In genomic region chr9:107549297-107550074, GRCm38 (mm10) we compare ENCODE assay signal across 20 mouse cellular contexts. TPM values are rescaled to one million over a fixed set of nuclear protein-coding genes. Genes with fewer than 3 reads are reported as not detected.
A peak's percentile ranks its signal among the peaks of the same experiment; 100 is the strongest.
DNase-seq lines count a peak whose midpoint lies in the region; ATAC-seq lines count a peak whose summit lies in the region.
"Had no signal": no experiment of that assay in that cellular context is flagged by ENCODE, and none has a peak within 500 bp of the region (broad histone marks: within the 10 kb centered on the region; RNA-seq: fewer than 3 reads in every experiment).

No protein-coding gene starts in this region.

- WGBS in forebrain, embryonic 10.5 days = 89% methylated on average over 20 of the region's 20 CpGs
- 88% methylated on average over 20 of the region's 20 CpGs for WGBS in forebrain, embryonic 11.5 days
- 82% methylated on average over 20 of the region's 20 CpGs for WGBS in limb, embryonic 12.5 days
- 85% methylated on average over 20 of the region's 20 CpGs for WGBS in limb, embryonic 10.5 days
- WGBS in midbrain, embryonic 10.5 days = 89% methylated on average over 20 of the region's 20 CpGs
- 89% methylated on average over 20 of the region's 20 CpGs for WGBS in midbrain, embryonic 15.5 days
- 82% methylated on average over 20 of the region's 20 CpGs for WGBS in embryonic facial prominence, embryonic 10.5 days

- DNase-seq in forebrain, embryonic 10.5 days (ENCODE audit: extremely low spot score, low spot score) = no peak
- DNase-seq in forebrain, embryonic 11.5 days (ENCODE audit: low spot score) = no peak
- no peak for DNase-seq in limb, embryonic 10.5 days (ENCODE audit: low spot score)
- DNase-seq in midbrain, embryonic 10.5 days (ENCODE audit: low spot score) = no peak
- DNase-seq in embryonic facial prominence, embryonic 10.5 days (ENCODE audit: low spot score) = no peak
- no peak for DNase-seq in cerebellum, adult 11 months
- DNase-seq: adrenal gland, adult 2 months; adrenal gland, postnatal 14 days; cerebellum, adult 11-12 months; cerebellum, adult 2 months; cerebellum, postnatal 10 days; cerebellum, postnatal 25 days had no signal

- no peak overlapping the region for H3K9ac ChIP-seq in forebrain, embryonic 11.5 days (ENCODE audit: low read length)
- no peak overlapping the region for H3K9ac ChIP-seq in limb, embryonic 12.5 days (replicated peaks)
- no peak overlapping the region for H3K9ac ChIP-seq in midbrain, embryonic 15.5 days
- H3K9ac ChIP-seq: embryonic facial prominence, embryonic 15.5 days; forebrain, embryonic 12.5 days had no signal

- H3K4me3 ChIP-seq in forebrain, embryonic 10.5 days = no peak overlapping the region
- H3K4me3 ChIP-seq in forebrain, embryonic 11.5 days (ENCODE audit: low read depth, low read length) = no peak overlapping the region
- no peak overlapping the region for H3K4me3 ChIP-seq in limb, embryonic 12.5 days (replicated peaks)
- no peak overlapping the region for H3K4me3 ChIP-seq in limb, embryonic 10.5 days
- 0 out of 2 replicates have a peak overlapping the region, but pooled peaks have one; percentile 58 for H3K4me3 ChIP-seq in midbrain, embryonic 10.5 days
- H3K4me3 ChIP-seq in midbrain, embryonic 15.5 days = no peak overlapping the region
- H3K4me3 ChIP-seq in embryonic facial prominence, embryonic 10.5 days = 0 out of 2 replicates have a peak overlapping the region, but pooled peaks have one; percentile 85
- H3K4me3 ChIP-seq: erythroblast, embryonic 14.5 days; forebrain, embryonic 12.5 days had no signal

- peaks cover 61% of the 10 kb centered on the region for H3K27me3 ChIP-seq in forebrain, embryonic 10.5 days (ENCODE audit: poor library complexity, severe bottlenecking)
- peaks cover 14% of the 10 kb centered on the region for H3K27me3 ChIP-seq in forebrain, embryonic 11.5 days (ENCODE audit: control insufficient read depth, insufficient read depth, low read length)
- peaks cover 13% of the 10 kb centered on the region; the same call in 1 of the 2 replicates for H3K27me3 ChIP-seq in limb, embryonic 12.5 days
- peaks cover 32% of the 10 kb centered on the region for H3K27me3 ChIP-seq in limb, embryonic 10.5 days (ENCODE audit: low read depth, poor library complexity, severe bottlenecking)
- H3K27me3 ChIP-seq in midbrain, embryonic 10.5 days (ENCODE audit: low read depth, poor library complexity, severe bottlenecking) = peaks cover 63% of the 10 kb centered on the region
- H3K27me3 ChIP-seq in midbrain, embryonic 15.5 days (replicated peaks) = peaks cover 46% of the 10 kb centered on the region
- H3K27me3 ChIP-seq in embryonic facial prominence, embryonic 10.5 days (replicated peaks; ENCODE audit: low read depth, poor library complexity, severe bottlenecking) = peaks cover 62% of the 10 kb centered on the region
- H3K27me3 ChIP-seq: embryonic facial prominence, embryonic 15.5 days had no signal

- no peaks in the 10 kb centered on the region for H3K9me3 ChIP-seq in forebrain, embryonic 10.5 days
- H3K9me3 ChIP-seq in forebrain, embryonic 11.5 days (ENCODE audit: control insufficient read depth, low read length) = no peaks in the 10 kb centered on the region
- H3K9me3 ChIP-seq in limb, embryonic 12.5 days = no peaks in the 10 kb centered on the region
- no peaks in the 10 kb centered on the region for H3K9me3 ChIP-seq in limb, embryonic 10.5 days (replicated peaks)
- no peaks in the 10 kb centered on the region for H3K9me3 ChIP-seq in midbrain, embryonic 10.5 days (replicated peaks)
- no peaks in the 10 kb centered on the region for H3K9me3 ChIP-seq in midbrain, embryonic 15.5 days
- H3K9me3 ChIP-seq in embryonic facial prominence, embryonic 10.5 days = no peaks in the 10 kb centered on the region
- H3K9me3 ChIP-seq: embryonic facial prominence, embryonic 13.5 days; embryonic facial prominence, embryonic 15.5 days; forebrain, embryonic 12.5 days had no signal

- no peak for ATAC-seq in forebrain, embryonic 11.5 days (replicated peaks; ENCODE audit: low FRiP score)
- ATAC-seq in limb, embryonic 12.5 days (ENCODE audit: insufficient number of reproducible peaks, insufficient read depth, low FRiP score, low TSS enrichment, low read depth) = no peak
- no peak for ATAC-seq in midbrain, embryonic 15.5 days (replicated peaks)
- ATAC-seq: forebrain, embryonic 14.5 days; forebrain, embryonic 16.5 days had no signal

- H3K4me2 ChIP-seq in forebrain, embryonic 11.5 days (ENCODE audit: low read depth, low read length, severe bottlenecking) = no peak overlapping the region
- 0 out of 2 replicates have a peak overlapping the region, but pooled peaks have one; percentile 89 for H3K4me2 ChIP-seq in limb, embryonic 12.5 days
- H3K4me2 ChIP-seq in midbrain, embryonic 15.5 days = no peak overlapping the region
- H3K4me2 ChIP-seq: embryonic facial prominence, embryonic 15.5 days; forebrain, embryonic 12.5 days had no signal

- peaks cover 10% of the 10 kb centered on the region for H3K36me3 ChIP-seq in forebrain, embryonic 10.5 days (replicated peaks)
- H3K36me3 ChIP-seq in forebrain, embryonic 11.5 days (ENCODE audit: control insufficient read depth, insufficient read depth, low read length) = no peaks in the 10 kb centered on the region
- H3K36me3 ChIP-seq in limb, embryonic 12.5 days = peaks cover 10% of the 10 kb centered on the region
- H3K36me3 ChIP-seq in limb, embryonic 10.5 days = peaks cover 10% of the 10 kb centered on the region
- peaks cover 9% of the 10 kb centered on the region for H3K36me3 ChIP-seq in midbrain, embryonic 10.5 days
- 0 out of 2 replicates have a peak, but pooled peaks cover 3% of the 10 kb centered on the region for H3K36me3 ChIP-seq in midbrain, embryonic 15.5 days (replicated peaks)
- H3K36me3 ChIP-seq in embryonic facial prominence, embryonic 10.5 days (replicated peaks) = peaks cover 9% of the 10 kb centered on the region

- H3K4me1 ChIP-seq in forebrain, embryonic 10.5 days = peaks cover 74% of the 10 kb centered on the region
- peaks cover 29% of the 10 kb centered on the region for H3K4me1 ChIP-seq in forebrain, embryonic 11.5 days (replicated peaks; ENCODE audit: control insufficient read depth, insufficient read depth, low read length)
- H3K4me1 ChIP-seq in limb, embryonic 12.5 days (replicated peaks) = peaks cover 61% of the 10 kb centered on the region
- H3K4me1 ChIP-seq in limb, embryonic 10.5 days = peaks cover 79% of the 10 kb centered on the region
- peaks cover 76% of the 10 kb centered on the region for H3K4me1 ChIP-seq in midbrain, embryonic 10.5 days
- peaks cover 52% of the 10 kb centered on the region for H3K4me1 ChIP-seq in midbrain, embryonic 15.5 days
- peaks cover 75% of the 10 kb centered on the region for H3K4me1 ChIP-seq in embryonic facial prominence, embryonic 10.5 days

- peak overlapping the region; percentile 9; the same call in 1 of the 2 replicates for H3K27ac ChIP-seq in forebrain, embryonic 10.5 days
- no peak overlapping the region for H3K27ac ChIP-seq in forebrain, embryonic 11.5 days (ENCODE audit: low read depth, low read length)
- H3K27ac ChIP-seq in limb, embryonic 12.5 days = no peak overlapping the region
- H3K27ac ChIP-seq in limb, embryonic 10.5 days = no peak overlapping the region
- H3K27ac ChIP-seq in midbrain, embryonic 10.5 days (replicated peaks) = no peak overlapping the region
- H3K27ac ChIP-seq in midbrain, embryonic 15.5 days = no peak overlapping the region
- peak overlapping the region; percentile 10; the same call in 1 of the 2 replicates for H3K27ac ChIP-seq in embryonic facial prominence, embryonic 10.5 days (replicated peaks)
- H3K27ac ChIP-seq: embryonic facial prominence, embryonic 13.5 days; embryonic facial prominence, embryonic 15.5 days; forebrain, embryonic 12.5 days had no signal

RNA-seq across cellular contexts. Expression of gene Rassf1, which starts 1.9 kb away (rescaled TPM):
- 57.4 and 59.6 TPM in 2 replicates for polyA plus RNA-seq in forebrain, embryonic 10.5 days (2016; fragmentation: Nextera tagmentation; extraction: Ambion mirVana)
- 48.2 and 51.8 TPM in 2 replicates for polyA plus RNA-seq in forebrain, embryonic 11.5 days (2014; fragmentation: Nextera tagmentation; extraction: Ambion mirVana)
- polyA plus RNA-seq in limb, embryonic 12.5 days (2016; fragmentation: Nextera tagmentation; extraction: Ambion mirVana) = 59.8 and 64.8 TPM in 2 replicates
- polyA plus RNA-seq in limb, embryonic 10.5 days (2016; fragmentation: Nextera tagmentation; extraction: Ambion mirVana) = 55.3 and 57.4 TPM in 2 replicates
- 54.2 and 54.8 TPM in 2 replicates for polyA plus RNA-seq in midbrain, embryonic 10.5 days (2016; fragmentation: Nextera tagmentation; extraction: Ambion mirVana)
- polyA plus RNA-seq in midbrain, embryonic 15.5 days (2015; fragmentation: Nextera tagmentation; extraction: Ambion mirVana) = 44.4 and 45.3 TPM in 2 replicates
- polyA plus RNA-seq in embryonic facial prominence, embryonic 10.5 days (2016; fragmentation: Nextera tagmentation; extraction: Ambion mirVana) = 45.3 and 46.5 TPM in 2 replicates

RNA-seq across cellular contexts. Expression of gene Zmynd10, which starts 2.4 kb away (rescaled TPM):
- 0.74 and 1.4 TPM in 2 replicates for polyA plus RNA-seq in forebrain, embryonic 10.5 days (2016; fragmentation: Nextera tagmentation; extraction: Ambion mirVana)
- 1.1 and 2.3 TPM in 2 replicates for polyA plus RNA-seq in forebrain, embryonic 11.5 days (2014; fragmentation: Nextera tagmentation; extraction: Ambion mirVana)
- polyA plus RNA-seq in limb, embryonic 12.5 days (2016; fragmentation: Nextera tagmentation; extraction: Ambion mirVana) = 1.2 and 1.7 TPM in 2 replicates
- 0.25 and 0.33 TPM in 2 replicates for polyA plus RNA-seq in limb, embryonic 10.5 days (2016; fragmentation: Nextera tagmentation; extraction: Ambion mirVana)
- polyA plus RNA-seq in midbrain, embryonic 10.5 days (2016; fragmentation: Nextera tagmentation; extraction: Ambion mirVana) = 0.75 and 1.1 TPM in 2 replicates
- polyA plus RNA-seq in midbrain, embryonic 15.5 days (2015; fragmentation: Nextera tagmentation; extraction: Ambion mirVana) = 4.6 TPM in 2 replicates
- polyA plus RNA-seq in embryonic facial prominence, embryonic 10.5 days (2016; fragmentation: Nextera tagmentation; extraction: Ambion mirVana) = 0.97 and 1.2 TPM in 2 replicates
- polyA plus RNA-seq: erythroblast, embryonic 14.5 days had no signal

RNA-seq across cellular contexts. Expression of gene Nprl2, which starts 7.5 kb away (rescaled TPM):
- polyA plus RNA-seq in forebrain, embryonic 10.5 days (2016; fragmentation: Nextera tagmentation; extraction: Ambion mirVana) = 36.7 and 37.3 TPM in 2 replicates
- 40.7 and 43.7 TPM in 2 replicates for polyA plus RNA-seq in forebrain, embryonic 11.5 days (2014; fragmentation: Nextera tagmentation; extraction: Ambion mirVana)
- 38.6 and 40.1 TPM in 2 replicates for polyA plus RNA-seq in limb, embryonic 12.5 days (2016; fragmentation: Nextera tagmentation; extraction: Ambion mirVana)
- polyA plus RNA-seq in limb, embryonic 10.5 days (2016; fragmentation: Nextera tagmentation; extraction: Ambion mirVana) = 34.0 and 37.3 TPM in 2 replicates
- 37.1 and 40.4 TPM in 2 replicates for polyA plus RNA-seq in midbrain, embryonic 10.5 days (2016; fragmentation: Nextera tagmentation; extraction: Ambion mirVana)
- polyA plus RNA-seq in midbrain, embryonic 15.5 days (2015; fragmentation: Nextera tagmentation; extraction: Ambion mirVana) = 78.4 and 81.6 TPM in 2 replicates
- 35.2 and 39.4 TPM in 2 replicates for polyA plus RNA-seq in embryonic facial prominence, embryonic 10.5 days (2016; fragmentation: Nextera tagmentation; extraction: Ambion mirVana)

RNA-seq across cellular contexts. Expression of gene Cyb561d2, which starts 7.5 kb away (rescaled TPM):
- 20.4 and 21.0 TPM in 2 replicates for polyA plus RNA-seq in forebrain, embryonic 10.5 days (2016; fragmentation: Nextera tagmentation; extraction: Ambion mirVana)
- 14.3 and 18.7 TPM in 2 replicates for polyA plus RNA-seq in forebrain, embryonic 11.5 days (2014; fragmentation: Nextera tagmentation; extraction: Ambion mirVana)
- 15.3 and 15.6 TPM in 2 replicates for polyA plus RNA-seq in limb, embryonic 12.5 days (2016; fragmentation: Nextera tagmentation; extraction: Ambion mirVana)
- 13.2 and 15.8 TPM in 2 replicates for polyA plus RNA-seq in limb, embryonic 10.5 days (2016; fragmentation: Nextera tagmentation; extraction: Ambion mirVana)
- 20.5 and 22.6 TPM in 2 replicates for polyA plus RNA-seq in midbrain, embryonic 10.5 days (2016; fragmentation: Nextera tagmentation; extraction: Ambion mirVana)
- polyA plus RNA-seq in midbrain, embryonic 15.5 days (2015; fragmentation: Nextera tagmentation; extraction: Ambion mirVana) = 45.1 and 45.7 TPM in 2 replicates
- 16.4 and 16.7 TPM in 2 replicates for polyA plus RNA-seq in embryonic facial prominence, embryonic 10.5 days (2016; fragmentation: Nextera tagmentation; extraction: Ambion mirVana)

RNA-seq across cellular contexts. Expression of gene Tusc2, which starts 13.6 kb away (rescaled TPM):
- 73.3 and 74.1 TPM in 2 replicates for polyA plus RNA-seq in forebrain, embryonic 10.5 days (2016; fragmentation: Nextera tagmentation; extraction: Ambion mirVana)
- polyA plus RNA-seq in forebrain, embryonic 11.5 days (2014; fragmentation: Nextera tagmentation; extraction: Ambion mirVana) = 81.9 and 93.0 TPM in 2 replicates
- polyA plus RNA-seq in limb, embryonic 12.5 days (2016; fragmentation: Nextera tagmentation; extraction: Ambion mirVana) = 50.6 and 52.6 TPM in 2 replicates
- 60.4 and 62.5 TPM in 2 replicates for polyA plus RNA-seq in limb, embryonic 10.5 days (2016; fragmentation: Nextera tagmentation; extraction: Ambion mirVana)
- 79.2 and 84.3 TPM in 2 replicates for polyA plus RNA-seq in midbrain, embryonic 10.5 days (2016; fragmentation: Nextera tagmentation; extraction: Ambion mirVana)
- 123 and 125 TPM in 2 replicates for polyA plus RNA-seq in midbrain, embryonic 15.5 days (2015; fragmentation: Nextera tagmentation; extraction: Ambion mirVana)
- polyA plus RNA-seq in embryonic facial prominence, embryonic 10.5 days (2016; fragmentation: Nextera tagmentation; extraction: Ambion mirVana) = 63.4 and 67.3 TPM in 2 replicates

Comparison
In these comparisons a context has a peak if more than half of its experiments do, and no peak if none do; other contexts are left out.
1. H3K27ac ChIP-seq: peak in forebrain, embryonic 10.5 days (single experiment) and embryonic facial prominence, embryonic 10.5 days (single experiment); none in forebrain, embryonic 11.5 days (single experiment), limb, embryonic 12.5 days (single experiment), limb, embryonic 10.5 days (single experiment), midbrain, embryonic 10.5 days (single experiment) and midbrain, embryonic 15.5 days (single experiment).
2. H3K4me3 ChIP-seq: peak in midbrain, embryonic 10.5 days (single experiment) and embryonic facial prominence, embryonic 10.5 days (single experiment); none in forebrain, embryonic 10.5 days (single experiment), forebrain, embryonic 11.5 days (single experiment), limb, embryonic 12.5 days (single experiment), limb, embryonic 10.5 days (single experiment) and midbrain, embryonic 15.5 days (single experiment).